Mouse (Mus musculus) forebrain, postnatal 0 days (tissue): ENCODE data around the gene Pias4. TPM values are rescaled to one million over a fixed set of nuclear protein-coding genes. Genes with fewer than 3 reads are reported as not detected.

Source experiments
- ATAC-seq: fragments of 200-750 bp; cut with Nextera tagmentation; 2 replicates; pipeline ENCODE4 v1.8.0; 2017; ENCODE audit warnings: mild to moderate bottlenecking, moderate library complexity
- DNase-seq: peaks from one replicate; pipeline ENCODE4 v3.0.0-alpha.2; 2015
- H3K27ac ChIP-seq: fragments of 300-500 bp; sonication (generic); 2 replicates; pipeline ENCODE4 v1.5.1; 2014; ENCODE audit warnings: low read depth, mild to moderate bottlenecking, antibody characterized with exemption, low read length, moderate library complexity, mixed read lengths
- H3K27me3 ChIP-seq: fragments of 300-500 bp; sonication (generic); 2 replicates; pipeline ENCODE4 v1.6.1; 2014; ENCODE audit warnings: mild to moderate bottlenecking, low read length, mixed read lengths; ENCODE audit not compliant: insufficient read depth
- H3K36me3 ChIP-seq: fragments of 300-500 bp; sonication (generic); 2 replicates; pipeline ENCODE4 v1.6.1; 2014; ENCODE audit warnings: mild to moderate bottlenecking, moderate library complexity; ENCODE audit not compliant: insufficient read depth
- H3K4me1 ChIP-seq: fragments of 300-500 bp; sonication (generic); 2 replicates; pipeline ENCODE4 v1.6.1; 2014; ENCODE audit warnings: antibody characterized with exemption; ENCODE audit not compliant: insufficient read depth
- H3K4me2 ChIP-seq: fragments of 300-500 bp; sonication (generic); 2 replicates; pipeline ENCODE4 v1.6.1; 2014; ENCODE audit warnings: low read depth, mild to moderate bottlenecking, moderate library complexity
- H3K4me3 ChIP-seq: fragments of 300-500 bp; sonication (generic); 2 replicates; pipeline ENCODE4 v1.5.1; 2014; ENCODE audit warnings: low read depth, low read length, mixed read lengths
- H3K9ac ChIP-seq: fragments of 300-500 bp; sonication (generic); 2 replicates; pipeline ENCODE4 v1.6.1; 2014; ENCODE audit warnings: mild to moderate bottlenecking
- H3K9me3 ChIP-seq: fragments of 300-500 bp; sonication (generic); 2 replicates; pipeline ENCODE4 v1.6.1; 2016; ENCODE audit warnings: low read length
- CTCF ChIP-seq: sonication (generic); IDR thresholded peaks from 2 replicates; pipeline ENCODE4 v1.5.1; 2016; ENCODE audit warnings: antibody characterized with exemption, control low read depth, low read depth
- WGBS: fragments of 180-500 bp; shearing (Covaris S2); extraction: QIAGEN DNeasy Blood & Tissue Kit; methylation state at CpG from one replicate; pipeline ENCODE4 v1.1.7; 2014; 5-methylcytosine and 5-hydroxymethylcytosine counted together
- polyA plus RNA-seq: library from polyadenylated mRNA; unstranded; fragments of >200 nt; fragmentation: Nextera tagmentation; extraction: Ambion mirVana; gene quantifications from 2 replicates; pipeline ENCODE4 v1.2.1, GENCODE M21; 2015
- total RNA-seq: library from RNA; depleted of rRNA; stranded (reverse); fragments of >200 nt; gene quantifications from 2 replicates; pipeline ENCODE4 v1.2.3, GENCODE M21; 2014

Gene Pias4
- total and polyA plus RNA-seq, 2 experiments from 2014 or later = 30.1 to 35.8 TPM

GRCm38 (mm10) chr10:81138821-81139528 is 28.7 kb downstream of the Pias4 start:
- WGBS = 60% methylated on average over 11 of the region's 11 CpGs
- no peak for TF ChIP-seq CTCF
- H3K4me2 ChIP-seq = peak overlapping the region; percentile 90
- no peaks in the 10 kb centered on the region for H3K9me3 ChIP-seq
- no peak for DNase-seq
- H3K27ac ChIP-seq = 0 out of 2 replicates have a peak overlapping the region, but pooled peaks have one; percentile 15
- H3K4me1 ChIP-seq = peaks cover 9% of the 10 kb centered on the region
- peak overlapping the region; percentile 91 for H3K9ac ChIP-seq
- H3K27me3 ChIP-seq = peaks cover 11% of the 10 kb centered on the region
- H3K4me3 ChIP-seq = peak overlapping the region; percentile 90
- ATAC-seq = no peak
- H3K36me3 ChIP-seq = peaks cover 3% of the 10 kb centered on the region

- ATAC-seq (no peak), DNase-seq (peak; percentile 35)
- H3K9me3 ChIP-seq = no peaks in the 10 kb centered on the region
- peak overlapping the region; percentile 89 for H3K27ac ChIP-seq
- 1% methylated on average over 23 of the region's 24 CpGs for WGBS
- TF ChIP-seq CTCF = no peak
- H3K27me3 ChIP-seq = peaks cover 15% of the 10 kb centered on the region
- peaks cover 9% of the 10 kb centered on the region for H3K4me1 ChIP-seq
- peak overlapping the region; percentile 90 for H3K4me3 ChIP-seq
- peak overlapping the region; percentile 91 for H3K9ac ChIP-seq
- peak overlapping the region; percentile 90 for H3K4me2 ChIP-seq
- H3K36me3 ChIP-seq = no peaks in the 10 kb centered on the region
Observed at GRCm38 (mm10) chr10:81138131-81138782, 29.5 kb downstream of the Pias4 start.

- H3K4me2 ChIP-seq = peak overlapping the region; percentile 90
- ATAC-seq = peak; percentile 94
- under 1% methylated on average over 71 of the region's 89 CpGs for WGBS
Observed at GRCm38 (mm10) chr10:81137252-81138130, 30.2 kb downstream of the Pias4 start.

GRCm38 (mm10) chr10:81136706-81137231 is 31.0 kb downstream of the Pias4 start:
- TF ChIP-seq CTCF = no peak
- H3K4me1 ChIP-seq = peaks cover 9% of the 10 kb centered on the region

More at GRCm38 (mm10) chr10:81137252-81138130, 30.2 kb downstream of the Pias4 start:
- Histone ChIP-seq H3K9me3 (no peaks in the 10 kb centered on the region), H3K36me3 (no peaks in the 10 kb centered on the region), H3K4me1 (peaks cover 9% of the 10 kb centered on the region), H3K27me3 (peaks cover 17% of the 10 kb centered on the region), H3K4me3 (peak overlapping the region; percentile 90), H3K9ac (peak overlapping the region; percentile 91), H3K27ac (peak overlapping the region; percentile 89)
- TF ChIP-seq CTCF = no peak
- peak; percentile 99 for DNase-seq

GRCm38 (mm10) chr10:81135831-81136705 is 31.7 kb downstream of the Pias4 start:
- peak; percentile 20; the same call in 1 of the 2 replicates for TF ChIP-seq CTCF
- peak overlapping the region; percentile 90 for H3K4me3 ChIP-seq
- H3K27ac ChIP-seq = peak overlapping the region; percentile 96
- 2% methylated on average over 73 of the region's 86 CpGs for WGBS
- H3K27me3 ChIP-seq = peaks cover 17% of the 10 kb centered on the region
- H3K4me1 ChIP-seq = peaks cover 9% of the 10 kb centered on the region
- peak; percentile 8; the same call in 1 of the 2 replicates for ATAC-seq
- H3K4me2 ChIP-seq = peak overlapping the region; percentile 99
- no peaks in the 10 kb centered on the region for H3K36me3 ChIP-seq
- H3K9ac ChIP-seq = peak overlapping the region; percentile 94
- H3K9me3 ChIP-seq = no peaks in the 10 kb centered on the region
- DNase-seq = peak; percentile 66

More at GRCm38 (mm10) chr10:81136706-81137231, 31.0 kb downstream of the Pias4 start:
- no peaks in the 10 kb centered on the region for H3K36me3 ChIP-seq
- no peaks in the 10 kb centered on the region for H3K9me3 ChIP-seq
- peak overlapping the region; percentile 90 for H3K4me3 ChIP-seq
- H3K4me2 ChIP-seq = peak overlapping the region; percentile 99
- peaks cover 17% of the 10 kb centered on the region for H3K27me3 ChIP-seq
- peak overlapping the region; percentile 94 for H3K9ac ChIP-seq
- WGBS = 2% methylated on average over 39 of the region's 50 CpGs
- peak; percentile 40 for ATAC-seq
- H3K27ac ChIP-seq = peak overlapping the region; percentile 96
- DNase-seq = no peak
